Mouse (Mus musculus): ENCODE results near the gene Adar.
A peak's percentile ranks its signal among the peaks of the same experiment; 100 is the strongest.

The Adar gene

DNA sequence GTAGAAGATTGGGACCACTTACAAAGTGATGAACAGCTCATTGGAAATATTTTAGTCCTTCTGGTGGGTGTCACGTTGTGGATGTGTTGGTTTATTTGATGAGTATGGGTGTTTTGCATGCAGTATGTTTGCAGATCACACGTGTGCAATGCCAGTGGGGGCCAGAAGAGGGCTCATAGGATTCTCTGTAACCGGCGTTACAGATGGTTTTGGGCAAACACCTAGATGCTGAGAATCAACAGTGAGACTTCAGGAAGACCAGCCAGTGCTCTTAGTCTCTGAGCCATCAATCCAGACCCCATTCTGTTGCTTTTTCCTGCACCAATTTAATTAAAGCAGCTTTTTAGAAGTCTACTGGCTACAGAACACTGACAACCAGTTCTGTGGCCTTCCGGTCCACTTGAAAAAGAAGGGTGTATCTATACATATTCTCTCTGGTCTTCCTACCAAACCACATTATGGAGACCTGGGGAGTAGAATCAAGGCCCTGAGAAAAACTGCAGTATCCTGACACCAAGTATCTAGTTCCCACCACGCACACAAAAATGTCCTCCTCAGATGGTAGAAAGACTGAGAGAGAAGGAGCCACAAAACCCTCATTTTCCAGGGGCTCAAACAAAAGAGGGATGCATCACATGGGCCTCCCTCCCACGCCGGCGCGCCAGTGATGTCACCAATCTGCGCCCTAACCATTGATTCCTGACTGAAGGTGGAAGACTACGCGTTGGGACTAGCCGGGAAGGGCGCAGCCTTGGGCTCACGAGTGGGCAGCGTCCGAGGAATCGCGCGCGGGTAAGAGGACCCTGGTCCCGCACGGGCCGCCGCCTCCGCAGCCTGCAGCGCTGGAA, at the start of gene Adar:
Gene Adar (plus strand): TSS at position 664 of the 848 bp plus-strand sequence.
- DNase-seq (ENCODE audit: low spot score in 2 of 2), result peak; percentile 96 to 97

DNA sequence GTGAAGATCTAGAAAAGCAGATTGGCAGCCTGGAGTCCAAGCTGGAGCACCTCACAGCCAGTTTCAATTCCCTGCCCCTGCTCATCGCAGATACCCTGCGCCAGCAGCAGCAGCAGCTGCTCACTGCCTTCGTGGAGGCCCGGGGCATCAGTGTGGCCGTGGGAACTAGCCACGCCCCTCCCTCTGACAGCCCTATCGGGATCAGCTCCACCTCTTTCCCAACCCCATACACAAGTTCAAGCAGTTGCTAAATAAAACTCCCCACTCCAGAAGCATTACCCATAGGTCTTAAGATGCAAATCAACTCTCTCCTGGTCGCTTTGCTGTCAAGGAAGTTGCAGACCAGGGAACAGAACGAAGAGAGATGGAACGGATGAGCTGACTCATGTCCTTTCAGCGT, 47.7 kb upstream of the Adar start:
- no peak for DNase-seq (ENCODE audit: low spot score in 2 of 2)

DNA sequence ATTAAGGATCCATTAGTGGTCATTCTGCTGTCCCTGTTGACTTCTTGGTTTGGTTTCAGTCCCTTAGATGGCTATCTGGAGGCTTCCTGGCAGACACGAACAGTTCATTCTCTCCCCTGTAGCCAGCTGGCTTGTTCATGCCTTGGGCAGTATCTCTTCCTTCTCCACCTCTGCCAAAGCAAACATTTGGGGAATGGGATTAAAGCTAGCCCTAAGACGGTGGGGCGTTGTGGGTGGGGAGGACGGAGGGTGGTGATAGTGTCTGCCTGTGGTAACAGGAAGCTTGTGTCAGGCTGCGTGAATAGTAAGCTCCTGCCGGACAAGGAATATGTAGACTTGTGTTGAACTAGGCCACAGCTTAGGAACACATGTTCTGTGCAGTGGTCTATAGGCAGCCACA, 43.5 kb upstream of the Adar start:
- no peak for DNase-seq (ENCODE audit: low spot score in 2 of 2)

DNA sequence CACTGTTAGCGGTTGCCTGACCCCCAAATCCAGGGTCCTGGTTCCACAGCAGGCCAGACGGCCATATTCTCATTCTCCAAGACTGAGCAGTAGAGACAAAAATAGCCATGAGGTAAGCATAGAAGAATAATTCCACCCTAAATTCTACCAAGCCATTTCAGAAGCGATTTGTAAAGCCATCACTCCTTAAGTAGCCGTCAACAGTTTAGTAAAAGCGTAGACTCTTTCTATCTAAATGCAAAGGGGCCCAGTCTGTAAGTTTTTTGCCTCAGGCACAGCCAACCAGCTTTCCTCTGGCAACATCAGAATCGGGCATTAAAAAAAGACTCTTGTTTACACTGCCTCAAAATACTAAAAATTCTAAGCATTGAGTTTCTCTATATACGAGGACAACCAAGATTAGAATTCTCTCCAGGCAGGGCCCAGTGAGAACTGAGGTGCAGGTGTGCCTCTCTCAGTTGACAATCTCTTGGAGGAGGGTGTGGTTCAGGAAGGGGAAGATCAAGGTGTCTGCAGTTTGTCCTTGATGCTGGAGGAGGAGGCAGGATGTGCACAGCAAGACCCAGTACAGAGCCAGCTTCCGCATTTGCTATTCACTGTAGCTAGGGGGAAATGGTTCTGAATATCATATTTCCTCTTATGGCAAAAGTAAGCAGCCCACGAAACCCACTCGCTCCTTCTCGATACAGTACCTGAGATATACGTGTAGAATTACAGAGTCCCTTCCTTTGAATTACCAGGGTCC, 42.1 kb upstream of the Adar start:
- no peak for DNase-seq (ENCODE audit: low spot score in 2 of 2)

DNA sequence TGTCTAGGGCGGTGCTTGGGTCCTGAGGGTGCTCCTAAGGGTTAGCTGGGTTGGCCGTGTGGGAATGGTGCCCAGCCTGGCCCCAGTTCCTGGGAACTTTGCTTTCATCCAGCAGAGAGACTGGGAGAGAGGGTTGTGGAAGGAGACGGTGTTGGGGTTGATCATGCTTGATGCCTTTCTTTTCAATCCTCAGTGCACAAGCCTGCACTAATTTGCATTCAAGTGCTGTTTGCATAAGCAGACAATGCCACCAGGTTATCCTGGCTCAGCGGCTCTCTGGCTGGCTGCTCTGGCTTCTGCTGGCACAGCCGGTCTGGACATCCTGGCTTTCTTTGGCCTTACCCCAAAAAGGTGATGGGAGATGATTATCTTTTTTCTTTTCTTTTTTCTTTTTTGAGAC, 37.2 kb upstream of the Adar start:
- DNase-seq (ENCODE audit: low spot score in 2 of 2), result no peak

DNA sequence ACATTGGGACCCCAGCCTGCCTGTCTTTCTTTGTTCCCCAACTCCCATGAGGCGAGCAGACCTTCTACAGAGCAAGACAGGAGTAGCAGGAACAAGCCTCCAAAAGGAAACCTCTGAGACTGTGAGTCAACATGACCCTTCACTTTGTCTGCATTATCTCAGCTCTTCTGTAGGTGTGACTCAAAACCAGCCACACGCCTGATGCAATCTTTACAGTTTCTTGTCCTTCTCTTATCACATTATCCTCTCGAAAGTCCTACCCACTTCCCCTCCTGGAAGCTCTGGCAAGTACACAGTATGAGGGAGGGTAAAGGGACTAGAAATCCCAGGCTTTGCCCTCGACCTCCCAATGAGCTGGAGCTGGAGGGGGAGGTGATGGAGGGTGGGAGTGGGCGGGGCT, 28.8 kb upstream of the Adar start:
- no peak for DNase-seq (ENCODE audit: low spot score in 2 of 2)

DNA sequence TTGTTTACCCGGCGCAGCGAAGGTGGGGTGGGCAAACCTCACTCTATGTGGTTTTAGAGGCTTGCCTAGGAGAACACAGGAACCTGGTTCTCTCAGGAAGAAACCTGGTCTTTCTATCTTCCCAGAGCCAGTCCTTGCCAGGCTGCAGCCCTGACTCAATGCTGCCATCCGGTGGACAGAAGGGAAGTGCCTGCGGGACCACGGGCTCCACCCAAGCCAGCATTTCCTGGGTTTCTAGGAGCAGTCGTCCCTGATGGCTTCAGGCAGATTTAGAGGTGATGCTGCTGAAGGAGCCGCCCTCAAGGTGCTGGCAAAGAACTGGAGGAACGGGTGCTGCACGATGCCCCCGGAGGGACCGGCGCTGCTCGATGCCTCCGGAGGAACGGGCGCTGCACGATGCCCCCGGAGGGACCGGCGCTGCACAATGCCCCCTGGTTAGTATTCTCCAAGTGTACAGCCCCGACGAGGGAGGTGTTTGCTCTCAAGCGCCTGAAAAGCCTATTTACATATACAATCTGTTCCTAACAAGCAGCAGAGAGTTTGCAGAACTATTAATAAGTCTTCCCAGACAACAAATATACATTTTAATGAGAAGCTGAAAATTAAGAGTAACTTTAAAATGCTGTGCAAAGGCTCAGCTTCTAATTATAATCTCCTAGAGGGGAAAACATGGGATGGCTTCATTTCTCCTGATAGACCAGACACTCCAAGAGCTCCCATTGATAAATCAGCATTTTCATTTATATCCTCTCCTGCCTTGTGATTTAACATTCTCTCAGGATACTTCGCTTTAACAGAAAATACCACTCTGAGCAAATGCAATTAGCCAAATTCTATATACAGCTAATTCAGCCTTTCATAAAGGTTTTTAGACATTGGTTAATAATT, 25.9 kb upstream of the Adar start:
- DNase-seq (ENCODE audit: low spot score in 2 of 2), result peak; percentile 93 to 94

DNA sequence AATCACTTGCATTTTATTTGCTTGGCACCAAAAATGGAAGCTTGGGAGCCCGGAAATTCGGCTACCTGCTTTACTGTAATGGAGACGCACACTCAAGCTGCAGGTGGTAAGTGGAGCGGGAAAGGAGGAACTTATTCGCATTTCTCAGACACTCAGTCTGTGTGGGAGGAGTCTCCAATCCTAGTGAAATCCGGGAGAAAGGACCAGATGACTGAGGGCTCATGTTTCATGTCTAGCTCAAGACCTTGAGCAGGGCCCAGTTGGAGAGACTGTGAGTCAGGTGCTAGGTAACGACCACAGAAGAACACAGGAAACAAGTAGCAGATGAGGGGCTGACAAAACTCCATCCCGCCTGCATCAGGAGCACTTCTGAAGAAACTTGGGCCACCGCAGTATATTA, 23.0 kb upstream of the Adar start:
- no peak for DNase-seq (ENCODE audit: low spot score in 2 of 2)

DNA sequence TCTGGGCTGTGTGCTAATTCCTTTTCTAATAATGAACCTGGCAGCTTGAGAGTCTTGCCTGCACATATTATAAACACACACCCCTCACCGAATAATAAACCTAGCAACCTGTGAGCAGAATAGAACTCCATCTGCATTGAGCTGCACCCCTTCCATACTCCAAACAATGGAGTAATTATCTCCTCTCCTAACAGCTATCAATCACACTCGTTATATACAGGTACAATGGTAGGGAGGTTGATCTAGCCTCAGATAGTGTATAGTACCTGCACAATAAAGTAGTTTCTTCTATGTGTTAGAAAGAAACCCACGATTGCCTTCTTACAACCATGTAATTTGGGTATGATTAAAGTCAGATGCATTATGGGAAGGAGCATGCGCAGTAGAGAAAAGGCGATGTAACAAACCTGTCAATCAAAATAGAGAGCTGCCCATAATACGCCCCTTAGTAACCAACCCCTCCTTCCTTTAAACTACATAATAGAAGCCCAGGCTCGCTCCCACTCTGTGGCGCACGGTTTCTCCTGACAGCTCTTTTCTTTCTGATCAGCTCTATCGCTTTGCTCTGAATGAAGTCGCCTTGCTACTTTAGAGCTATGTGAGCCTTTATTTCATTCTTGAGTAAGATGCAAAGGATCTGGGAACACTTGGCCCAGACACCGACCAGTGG, 18.5 kb upstream of the Adar start:
- peak; percentile 57 to 71 for DNase-seq (ENCODE audit: low spot score in 2 of 2)

DNA sequence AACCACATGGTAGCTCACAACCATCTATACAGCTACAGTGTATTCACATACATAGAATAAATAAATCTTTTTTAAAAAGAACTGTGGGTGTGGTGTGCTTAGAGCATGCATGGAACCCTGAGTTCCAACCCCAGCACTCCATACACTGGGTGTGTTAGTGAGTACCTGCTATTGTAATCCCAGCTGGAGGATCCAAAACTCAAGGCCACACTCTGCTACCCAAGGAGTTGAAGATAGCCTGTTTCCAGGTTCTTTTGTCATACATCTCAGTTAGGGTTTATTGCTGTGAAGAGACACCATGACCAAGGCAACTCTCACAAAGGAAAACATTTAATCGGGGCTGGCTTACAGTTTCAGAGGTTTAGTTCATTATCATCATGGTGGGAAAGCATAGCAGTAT, 15.9 kb upstream of the Adar start:
- DNase-seq (ENCODE audit: low spot score in 2 of 2), result no peak

DNA sequence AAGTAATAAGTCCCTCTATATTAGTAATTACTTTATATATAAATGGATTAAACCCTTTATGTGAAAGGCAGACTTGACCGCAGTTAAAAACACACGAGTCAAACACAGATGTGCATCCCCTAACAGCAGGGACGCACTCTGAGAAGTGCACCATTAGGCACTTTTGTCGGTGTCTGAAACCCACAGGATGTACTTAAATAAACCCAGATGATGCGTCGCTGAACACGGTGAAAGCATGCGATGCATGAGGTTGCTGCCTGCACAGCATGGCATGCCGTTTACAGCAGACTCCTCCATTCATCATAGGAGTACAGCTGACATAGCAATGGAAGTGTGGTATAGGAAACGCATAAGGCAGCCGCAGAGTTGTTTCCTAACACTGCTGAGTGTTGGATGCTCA, 14.4 kb upstream of the Adar start:
- DNase-seq (ENCODE audit: low spot score in 2 of 2), result no peak

DNA sequence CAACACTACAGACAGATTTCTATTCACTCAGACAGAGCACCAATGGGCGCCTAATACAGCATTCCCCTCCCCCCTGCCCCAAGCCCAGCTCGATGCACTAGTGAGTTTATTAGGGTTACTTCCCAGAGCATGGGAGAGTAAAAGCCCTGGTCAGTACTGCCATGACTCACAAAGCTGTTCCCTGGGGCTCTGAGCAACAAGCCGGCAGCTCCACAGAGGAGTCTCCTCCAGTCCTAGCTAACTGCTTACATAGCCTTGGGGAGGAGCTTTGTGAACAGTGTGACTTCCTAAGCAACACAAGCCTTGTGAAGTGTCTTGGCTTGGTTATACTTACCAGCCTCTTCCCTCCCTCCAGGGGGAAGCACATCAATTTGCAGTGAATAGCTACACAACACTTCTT, 11.2 kb upstream of the Adar start:
- DNase-seq (ENCODE audit: low spot score in 2 of 2), result no peak

DNA sequence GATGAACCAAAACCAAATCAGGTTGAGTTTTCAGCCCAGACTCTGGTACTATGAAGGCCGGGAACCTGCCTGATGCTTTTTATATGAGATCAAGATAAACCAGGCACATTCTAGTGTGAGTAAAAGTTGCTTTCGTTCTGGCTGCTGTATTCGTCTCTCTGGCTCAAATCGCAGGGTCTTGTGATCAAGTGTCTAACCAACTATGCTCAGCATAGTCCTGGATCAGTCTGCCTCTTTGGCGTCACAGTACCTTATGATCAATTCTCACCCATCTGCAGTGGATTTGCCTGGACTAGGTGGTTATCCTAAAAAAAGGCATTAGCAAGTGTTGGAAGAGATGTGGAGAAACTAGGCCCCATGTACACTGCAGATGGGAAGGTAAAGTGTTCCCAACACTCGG, 10.8 kb upstream of the Adar start:
- peak in 1 of 2 experiments; percentile 50 for DNase-seq (ENCODE audit: low spot score in 2 of 2)

DNA sequence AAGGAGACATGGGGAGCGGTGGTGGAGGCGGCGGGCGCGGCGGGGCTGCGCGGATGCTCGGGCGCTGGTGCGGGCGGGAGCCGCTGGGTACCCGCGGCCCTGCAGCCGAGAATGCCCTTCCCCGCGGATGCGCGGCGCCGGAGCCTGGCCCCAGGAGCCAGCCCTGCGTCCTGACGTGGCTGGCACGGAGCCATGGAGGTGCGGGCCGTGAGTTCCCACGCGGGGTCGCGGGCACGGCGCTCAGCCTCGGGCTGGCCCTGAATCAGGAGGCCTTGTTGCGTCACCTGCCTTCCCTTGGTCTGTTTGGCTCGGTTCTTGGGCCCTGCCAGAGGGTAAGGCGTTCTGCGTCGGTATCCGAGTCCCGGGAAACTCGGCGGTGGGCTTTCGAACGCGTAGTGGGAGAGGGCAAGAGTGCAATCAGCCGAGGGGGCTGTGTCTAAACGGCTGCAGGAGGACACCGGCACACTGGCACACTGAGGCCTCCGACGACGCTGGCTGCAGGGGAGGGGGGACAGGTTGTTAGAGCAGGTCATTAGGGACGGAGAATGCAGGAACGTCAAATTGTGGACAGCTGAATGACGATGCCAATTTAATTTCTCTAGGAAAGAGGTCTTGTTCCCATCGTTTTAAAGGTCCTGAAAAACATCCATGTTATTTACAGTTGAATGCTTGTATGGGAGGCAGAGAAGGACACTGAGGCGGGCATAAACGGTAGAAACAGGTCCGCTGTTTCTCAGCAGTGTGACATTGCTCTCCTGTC, 565 bp downstream of the Adar start:
- peak; percentile 70 to 74 for DNase-seq (ENCODE audit: low spot score in 2 of 2)

DNA sequence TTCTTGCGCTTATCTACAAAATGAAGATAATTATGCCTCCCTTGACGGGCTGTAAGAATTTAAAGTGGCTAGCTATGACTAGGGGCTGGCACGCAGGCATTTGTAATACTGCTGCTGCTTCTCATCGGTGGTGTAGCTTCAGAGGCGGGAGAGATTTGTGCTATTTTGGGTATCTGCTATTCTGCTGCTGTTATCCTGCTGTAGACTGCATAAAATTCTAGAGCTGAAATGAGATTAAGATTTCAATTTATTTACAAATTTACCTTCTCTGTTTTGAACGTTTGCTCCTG, 1.1 kb downstream of the Adar start:
- DNase-seq (ENCODE audit: low spot score in 2 of 2), result peak in 1 of 2 experiments; percentile 58

DNA sequence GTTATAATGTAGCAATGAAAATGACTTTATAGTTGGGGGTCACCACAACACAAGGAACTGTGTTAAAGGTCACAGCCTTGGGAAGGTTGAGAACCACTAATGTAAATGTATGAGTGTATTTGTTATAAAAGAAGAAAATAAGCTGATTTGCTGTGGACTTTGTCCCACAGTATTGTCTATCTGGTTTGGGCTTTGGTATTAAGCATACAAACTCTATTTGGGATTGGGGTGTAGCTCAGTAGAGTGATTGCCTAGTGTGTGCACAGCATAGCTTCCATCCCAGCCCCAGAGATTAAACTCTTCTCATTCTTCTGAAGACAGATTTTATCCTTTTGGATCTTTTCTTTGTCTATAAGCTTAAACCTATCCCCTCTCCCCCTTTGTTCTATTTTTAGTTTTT, 7.2 kb downstream of the Adar start:
- no peak for DNase-seq (ENCODE audit: low spot score in 2 of 2)

DNA sequence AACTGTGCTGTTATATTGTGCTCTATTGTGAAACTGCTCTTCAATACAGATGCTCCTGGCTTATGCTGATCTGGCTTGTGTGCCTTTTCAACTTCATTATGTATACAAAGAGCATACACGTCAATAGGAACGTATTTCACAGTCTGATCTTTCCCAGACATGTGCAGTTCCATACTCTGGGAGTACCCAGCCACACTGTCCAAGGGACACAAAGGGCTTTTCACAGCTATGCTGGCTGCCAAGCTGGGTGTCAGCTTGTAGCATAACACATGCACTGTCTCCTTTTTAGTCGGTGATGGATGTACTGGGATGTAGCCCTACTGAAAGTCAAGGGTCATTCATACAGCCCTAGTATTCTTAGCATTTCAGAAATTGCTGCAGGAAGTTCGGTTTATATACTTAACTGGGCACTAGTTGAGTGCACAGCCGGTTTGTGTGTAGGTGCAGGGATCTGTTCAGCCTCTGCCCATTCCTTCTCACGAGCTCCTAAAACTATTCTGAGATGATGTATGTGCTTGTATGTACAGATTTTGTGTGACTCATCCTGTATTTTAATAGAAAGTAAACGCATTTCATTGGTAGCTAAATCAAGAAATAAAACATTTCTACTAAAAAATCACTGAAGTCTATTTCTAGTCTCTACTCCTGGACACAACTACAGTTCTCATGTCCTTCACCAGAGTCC, 8.7 kb downstream of the Adar start:
- DNase-seq (ENCODE audit: low spot score in 2 of 2), result no peak

DNA sequence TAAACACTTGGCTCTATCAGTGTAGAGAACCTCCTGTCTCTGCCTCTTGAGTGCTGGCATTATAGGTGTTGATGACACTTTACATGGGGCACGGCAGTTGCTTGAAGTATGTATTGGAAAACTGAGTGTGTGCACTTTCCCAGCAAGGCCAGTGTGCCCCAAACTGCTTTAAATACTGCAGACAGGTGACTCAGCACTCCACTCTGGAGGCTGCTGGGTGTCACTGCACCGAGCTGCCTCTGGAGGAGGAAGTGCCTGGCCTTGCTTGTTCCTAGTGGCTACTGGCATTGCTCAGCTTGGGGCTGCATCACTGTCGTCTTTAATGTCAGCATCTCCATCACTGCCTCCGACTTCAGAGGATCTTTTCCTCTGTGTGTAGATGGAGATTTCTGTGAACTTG, 12.2 kb downstream of the Adar start:
- DNase-seq (ENCODE audit: low spot score in 2 of 2), result no peak

DNA sequence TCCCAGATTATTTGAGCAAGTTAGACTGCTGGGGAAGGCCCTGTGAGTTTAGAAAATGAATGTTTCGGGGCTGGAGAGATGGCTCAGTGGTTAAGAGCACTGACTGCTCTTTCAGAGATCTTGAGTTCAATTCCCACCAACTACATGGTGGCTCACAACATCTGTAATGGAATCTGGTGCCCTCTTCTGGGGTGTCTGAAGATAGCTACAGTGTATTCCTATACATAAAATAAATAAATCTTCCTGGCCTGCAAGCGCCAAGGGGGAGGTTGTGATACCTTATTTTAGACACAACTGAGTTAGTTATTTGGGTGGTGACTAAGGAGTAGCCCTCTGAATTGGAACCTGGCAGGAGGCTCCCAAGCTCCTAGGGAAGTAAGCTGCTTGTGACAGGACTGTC, 14.0 kb downstream of the Adar start:
- DNase-seq (ENCODE audit: low spot score in 2 of 2), result no peak
